Mouse (Mus musculus): ENCODE results near the gene Slc25a48. TPM values are rescaled to one million over a fixed set of nuclear protein-coding genes. Genes with fewer than 3 reads are reported as not detected.

Gene Slc25a48
- not detected in 3 replicates for total RNA-seq (2017)

GRCm38 (mm10) chr13:56438211-56439075 lies at the start of gene Slc25a48:
Gene Slc25a48, plus strand, starts transcription at chr13:56438355.
- no peak for ATAC-seq (replicated peaks; ENCODE audit: insufficient number of reproducible peaks, low FRiP score, low TSS enrichment, poor library complexity, severe bottlenecking)

- ATAC-seq (replicated peaks; ENCODE audit: insufficient number of reproducible peaks, low FRiP score, low TSS enrichment, poor library complexity, severe bottlenecking), result no peak
These were observed 40.6 kb upstream of the Slc25a48 start for GRCm38 (mm10) chr13:56397572-56397971.

GRCm38 (mm10) chr13:56401186-56401585 lies 37.0 kb upstream of the Slc25a48 start:
- no peak for ATAC-seq (replicated peaks; ENCODE audit: insufficient number of reproducible peaks, low FRiP score, low TSS enrichment, poor library complexity, severe bottlenecking)

- no peak for ATAC-seq (replicated peaks; ENCODE audit: insufficient number of reproducible peaks, low FRiP score, low TSS enrichment, poor library complexity, severe bottlenecking)
These were observed 34.6 kb upstream of the Slc25a48 start for GRCm38 (mm10) chr13:56403381-56404086.

GRCm38 (mm10) chr13:56404511-56405140 lies 33.5 kb upstream of the Slc25a48 start:
- no peak for ATAC-seq (replicated peaks; ENCODE audit: insufficient number of reproducible peaks, low FRiP score, low TSS enrichment, poor library complexity, severe bottlenecking)

- no peak for ATAC-seq (replicated peaks; ENCODE audit: insufficient number of reproducible peaks, low FRiP score, low TSS enrichment, poor library complexity, severe bottlenecking)
These were observed 25.8 kb upstream of the Slc25a48 start for GRCm38 (mm10) chr13:56412286-56412873.

- no peak for ATAC-seq (replicated peaks; ENCODE audit: insufficient number of reproducible peaks, low FRiP score, low TSS enrichment, poor library complexity, severe bottlenecking)
These were observed 19.3 kb upstream of the Slc25a48 start for GRCm38 (mm10) chr13:56418685-56419483.

GRCm38 (mm10) chr13:56419538-56419937 lies 18.6 kb upstream of the Slc25a48 start:
- ATAC-seq (replicated peaks; ENCODE audit: insufficient number of reproducible peaks, low FRiP score, low TSS enrichment, poor library complexity, severe bottlenecking), result no peak

- ATAC-seq (replicated peaks; ENCODE audit: insufficient number of reproducible peaks, low FRiP score, low TSS enrichment, poor library complexity, severe bottlenecking), result no peak
These were observed 16.0 kb upstream of the Slc25a48 start for GRCm38 (mm10) chr13:56422072-56422723.

GRCm38 (mm10) chr13:56425931-56426330 lies 12.2 kb upstream of the Slc25a48 start:
- ATAC-seq (replicated peaks; ENCODE audit: insufficient number of reproducible peaks, low FRiP score, low TSS enrichment, poor library complexity, severe bottlenecking), result no peak

- ATAC-seq (replicated peaks; ENCODE audit: insufficient number of reproducible peaks, low FRiP score, low TSS enrichment, poor library complexity, severe bottlenecking), result no peak
These were observed 11.8 kb upstream of the Slc25a48 start, which contains the start of gene Gm3045 for GRCm38 (mm10) chr13:56426365-56426764. Gene Gm3045, plus strand, starts transcription at chr13:56426594.

- ATAC-seq (replicated peaks; ENCODE audit: insufficient number of reproducible peaks, low FRiP score, low TSS enrichment, poor library complexity, severe bottlenecking), result peak; percentile 49; the same call in 1 of the 2 replicates
These were observed 9.2 kb upstream of the Slc25a48 start for GRCm38 (mm10) chr13:56428724-56429500.

- no peak for ATAC-seq (replicated peaks; ENCODE audit: insufficient number of reproducible peaks, low FRiP score, low TSS enrichment, poor library complexity, severe bottlenecking)
These were observed 5.7 kb upstream of the Slc25a48 start for GRCm38 (mm10) chr13:56432496-56432895.

- ATAC-seq (replicated peaks; ENCODE audit: insufficient number of reproducible peaks, low FRiP score, low TSS enrichment, poor library complexity, severe bottlenecking), result no peak
These were observed 4.7 kb upstream of the Slc25a48 start for GRCm38 (mm10) chr13:56433466-56433865.

- ATAC-seq (replicated peaks; ENCODE audit: insufficient number of reproducible peaks, low FRiP score, low TSS enrichment, poor library complexity, severe bottlenecking), result no peak
These were observed 3.8 kb upstream of the Slc25a48 start for GRCm38 (mm10) chr13:56434311-56434751.

- ATAC-seq (replicated peaks; ENCODE audit: insufficient number of reproducible peaks, low FRiP score, low TSS enrichment, poor library complexity, severe bottlenecking), result no peak
These were observed 2.4 kb upstream of the Slc25a48 start for GRCm38 (mm10) chr13:56435615-56436287.
